Mouse (Mus musculus) testis, postnatal 14 days (tissue): ENCODE measurements around the gene Ntng2.
A peak's percentile ranks its signal among the peaks of the same experiment; 100 is the strongest.

Experiments
- DNase-seq: peaks from one replicate; pipeline ENCODE4 v3.0.0; 2021; ENCODE audit warnings: low spot score

Ntng2 gene

GRCm38 (mm10) chr2:29235811-29236210, 17.0 kb downstream of the Ntng2 start:
- DNase-seq: no peak

GRCm38 (mm10) chr2:29235026-29235425, 17.8 kb downstream of the Ntng2 start:
- DNase-seq: no peak

GRCm38 (mm10) chr2:29234002-29234401, 18.8 kb downstream of the Ntng2 start:
- DNase-seq: no peak

GRCm38 (mm10) chr2:29230191-29230835, 22.5 kb downstream of the Ntng2 start:
- no peak for DNase-seq

GRCm38 (mm10) chr2:29226671-29227070, 26.1 kb downstream of the Ntng2 start:
- no peak for DNase-seq

- no peak for DNase-seq
These were observed 29.1 kb downstream of the Ntng2 start for GRCm38 (mm10) chr2:29223591-29224262.

- no peak for DNase-seq
These were observed 30.5 kb downstream of the Ntng2 start for GRCm38 (mm10) chr2:29222302-29222701.

- DNase-seq: no peak
These were observed 34.0 kb downstream of the Ntng2 start for GRCm38 (mm10) chr2:29218831-29219230.

GRCm38 (mm10) chr2:29217897-29218296, 34.9 kb downstream of the Ntng2 start:
- DNase-seq: no peak

GRCm38 (mm10) chr2:29217042-29217441, 35.8 kb downstream of the Ntng2 start:
- no peak for DNase-seq

- DNase-seq: peak; percentile 40
These were observed 36.4 kb downstream of the Ntng2 start for GRCm38 (mm10) chr2:29216286-29217012.

GRCm38 (mm10) chr2:29206156-29206555, 46.6 kb downstream of the Ntng2 start:
- DNase-seq: no peak

- DNase-seq: no peak
These were observed 51.4 kb downstream of the Ntng2 start for GRCm38 (mm10) chr2:29201223-29201955.

GRCm38 (mm10) chr2:29199909-29200308, 52.9 kb downstream of the Ntng2 start:
- DNase-seq: no peak

GRCm38 (mm10) chr2:29198446-29198845, 54.4 kb downstream of the Ntng2 start:
- no peak for DNase-seq

- DNase-seq: no peak
These were observed 56.0 kb downstream of the Ntng2 start for GRCm38 (mm10) chr2:29196844-29197243.

- peak; percentile 81 for DNase-seq
These were observed 58.0 kb downstream of the Ntng2 start for GRCm38 (mm10) chr2:29194547-29195463.

GRCm38 (mm10) chr2:29193819-29194546, 58.8 kb downstream of the Ntng2 start:
- peak; percentile 36 for DNase-seq

GRCm38 (mm10) chr2:29192629-29193278, 60.1 kb downstream of the Ntng2 start:
- DNase-seq: no peak
